Mouse (Mus musculus): Measurements from ENCODE around the gene Aldh16a1.

GRCm38 (mm10) chr7:45179469-45179868, 25.1 kb upstream of the Aldh16a1 start, which contains the start of gene Gfy:
- TF ChIP-seq CTCF (IDR thresholded peaks at IDR 0.05; ENCODE audit: control insufficient read depth, insufficient read depth, insufficient read length) (no peak), MAX (IDR thresholded peaks at IDR 0.05) (no peak), USF1 (IDR thresholded peaks at IDR 0.05; ENCODE audit: low read depth) (no peak), CEBPB (IDR thresholded peaks at IDR 0.05; ENCODE audit: low read depth) (no peak), MYOG (IDR thresholded peaks at IDR 0.05; ENCODE audit: control insufficient read depth, extremely low read depth, insufficient read length) (no peak), FOSL1 (IDR thresholded peaks at IDR 0.05; ENCODE audit: insufficient read depth, low read length, poor library complexity, severe bottlenecking) (no peak), MYOD1 (IDR thresholded peaks at IDR 0.05; ENCODE audit: control insufficient read depth, insufficient read length, low read depth) (no peak)

Data from C2C12 (cell line).